Mouse (Mus musculus) stomach, postnatal 0 days (tissue): ENCODE results near the gene Ndufb7.

ENCODE experiments used
- CTCF ChIP-seq: IDR thresholded peaks from 2 replicates; pipeline ENCODE4 v1.5.1; 2016; ENCODE audit warnings: antibody characterized with exemption, low read depth, mild to moderate bottlenecking, moderate library complexity
- EP300 ChIP-seq: optimal IDR thresholded peaks from 2 replicates; pipeline ENCODE3; 2016; ENCODE audit warnings: antibody characterized with exemption

DNA sequence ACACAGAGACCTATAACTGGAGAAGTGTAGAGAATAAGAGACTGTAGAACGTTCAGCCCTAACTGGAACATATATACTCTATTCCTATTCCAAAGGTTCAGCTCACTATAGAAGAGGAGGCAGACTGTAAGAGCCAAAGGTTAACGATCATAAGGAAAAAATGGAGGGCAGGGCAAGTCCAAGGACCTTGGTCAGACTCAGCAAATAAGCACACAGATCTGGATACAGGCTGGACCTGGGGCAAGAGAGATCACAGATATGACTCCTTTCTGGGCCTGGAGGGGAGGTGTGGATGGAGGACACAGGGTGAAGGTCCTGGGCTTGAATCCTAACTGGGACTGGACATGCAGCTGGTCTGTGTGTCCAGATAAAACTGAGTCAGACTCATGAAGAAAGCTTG lies 31.7 kb upstream of the Ndufb7 start:
- no peak for TF ChIP-seq CTCF
- TF ChIP-seq EP300: no peak
